Mouse (Mus musculus) layer of hippocampus, adult 9-11 months (tissue): ENCODE measurements around the gene Tlx1.

Experiments used
- DNase-seq: peaks from one replicate; pipeline ENCODE4 v3.0.0; 2022

Gene Tlx1

GRCm38 (mm10) chr19:45159491-45159890 is 9.0 kb downstream of the Tlx1 start:
- no peak for DNase-seq

DNA sequence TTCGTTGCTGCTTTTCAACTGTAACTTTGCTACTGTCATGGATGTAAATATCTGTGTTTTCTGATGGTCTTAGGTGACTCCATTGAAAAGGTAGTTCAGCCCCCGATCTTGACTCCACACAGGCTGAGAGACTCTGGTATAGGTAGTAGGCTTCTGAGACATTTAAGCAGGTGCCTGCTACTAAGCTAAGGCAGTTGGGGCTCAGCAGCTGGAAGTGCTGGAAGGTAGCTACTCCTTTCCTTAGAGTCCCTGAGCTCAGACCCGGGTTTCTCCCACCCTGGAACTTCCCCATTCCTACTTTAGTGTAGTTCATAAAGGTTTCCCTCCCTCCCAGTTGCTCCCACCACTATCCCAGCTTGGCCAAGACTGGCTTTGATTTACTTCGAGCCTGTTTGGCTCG is 9.5 kb downstream of the Tlx1 start:
- no peak for DNase-seq

DNA sequence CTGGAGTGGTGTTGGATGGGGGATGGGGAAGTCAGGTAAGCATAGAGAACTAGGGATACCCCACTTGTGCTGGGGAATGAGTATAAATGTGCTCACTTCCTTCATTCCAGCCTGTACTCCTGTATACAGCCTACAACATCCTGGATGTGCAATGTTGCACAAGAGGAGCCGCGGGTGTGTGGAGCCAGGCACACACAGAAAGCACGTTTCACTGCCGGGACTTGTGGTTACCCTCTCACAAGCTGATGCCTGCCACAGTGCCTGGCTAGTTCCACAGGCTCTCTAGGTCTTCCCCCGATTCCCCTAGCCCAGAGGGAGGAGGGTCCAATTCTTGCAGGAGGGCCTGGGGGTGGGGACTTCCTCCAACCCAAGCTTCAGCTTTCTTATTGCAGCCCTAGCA is 10.0 kb downstream of the Tlx1 start:
- no peak for DNase-seq

GRCm38 (mm10) chr19:45161093-45161492 is 10.6 kb downstream of the Tlx1 start:
- peak; percentile 22 for DNase-seq

DNA sequence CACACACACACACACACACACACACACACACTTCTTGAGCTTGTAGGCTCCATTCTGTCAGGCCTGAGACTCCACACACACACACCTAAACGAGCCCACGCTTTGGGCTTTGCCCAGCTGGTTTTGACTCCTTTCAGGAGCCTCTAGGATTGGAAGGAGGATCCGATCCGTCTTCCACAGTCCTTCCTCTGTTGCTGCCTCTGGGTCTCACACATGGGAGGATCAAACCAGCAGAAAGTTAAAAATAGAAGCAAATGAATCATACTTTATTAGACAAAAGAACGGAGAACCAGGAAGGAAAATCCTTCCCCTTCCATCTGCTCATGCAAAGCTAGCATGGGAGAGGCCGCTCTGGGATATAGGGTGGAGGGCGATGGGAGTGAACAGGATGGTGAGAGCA is 11.7 kb downstream of the Tlx1 start:
- no peak for DNase-seq

DNA sequence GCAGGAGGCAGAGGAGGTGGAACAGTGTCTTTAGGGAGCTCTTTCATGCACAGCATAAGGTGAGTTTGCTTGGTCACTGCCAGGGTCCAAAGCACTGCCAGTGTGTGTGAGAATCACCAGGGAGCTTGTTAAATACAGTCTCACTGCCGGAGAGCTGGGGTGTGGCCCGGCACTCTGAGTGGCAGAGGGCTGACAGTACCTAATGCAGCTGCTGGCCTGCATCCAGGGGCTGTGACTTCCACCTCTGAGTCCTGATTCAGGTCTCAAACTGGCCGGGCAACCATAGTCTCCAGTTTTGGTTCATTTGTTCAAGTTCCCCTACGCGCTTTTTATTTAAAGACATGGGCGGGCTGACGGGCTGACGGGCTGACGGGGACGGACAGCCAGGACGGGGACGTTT is 12.4 kb downstream of the Tlx1 start:
- no peak for DNase-seq

DNA sequence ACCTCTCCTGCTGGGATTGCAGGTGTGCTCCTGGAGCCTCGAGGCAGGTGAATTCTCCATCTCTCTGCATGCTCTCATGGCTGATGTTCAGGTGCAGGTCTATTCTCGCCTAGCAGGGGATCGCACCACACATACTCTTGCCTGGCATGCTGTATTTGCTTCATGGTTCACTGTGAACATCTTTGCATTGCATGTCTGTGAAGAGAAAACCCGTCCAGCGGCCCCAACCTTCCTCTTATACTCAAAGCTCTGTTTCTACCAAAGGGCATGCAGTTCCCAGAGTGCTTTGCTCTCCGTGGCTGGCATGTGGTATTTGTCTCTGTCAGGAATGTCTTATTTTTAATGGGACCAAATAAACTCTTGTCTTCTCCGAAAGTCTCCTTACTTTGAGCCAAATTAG is 20.0 kb downstream of the Tlx1 start:
- no peak for DNase-seq

DNA sequence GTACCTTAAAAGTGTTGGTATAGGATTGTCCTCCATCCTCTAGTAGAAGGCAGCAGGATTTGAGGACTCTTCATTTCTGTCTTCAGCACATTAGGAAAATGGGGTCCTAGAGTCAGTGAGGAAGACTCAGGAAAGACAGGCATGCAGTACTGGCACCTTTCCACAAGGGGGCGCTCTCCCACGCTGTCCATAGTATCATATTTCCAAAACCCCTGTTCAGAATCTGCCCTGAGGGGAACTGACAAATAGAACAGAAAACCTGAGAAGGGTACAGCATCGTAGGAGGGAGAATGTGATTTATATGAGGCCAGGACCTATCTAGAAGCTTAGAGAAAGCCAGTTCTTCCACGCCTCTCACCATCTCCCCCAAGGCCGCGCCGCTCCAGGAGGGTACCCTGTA is 24.3 kb downstream of the Tlx1 start:
- no peak for DNase-seq

- DNase-seq: no peak
These were observed 25.8 kb downstream of the Tlx1 start for GRCm38 (mm10) chr19:45176269-45176668.

DNA sequence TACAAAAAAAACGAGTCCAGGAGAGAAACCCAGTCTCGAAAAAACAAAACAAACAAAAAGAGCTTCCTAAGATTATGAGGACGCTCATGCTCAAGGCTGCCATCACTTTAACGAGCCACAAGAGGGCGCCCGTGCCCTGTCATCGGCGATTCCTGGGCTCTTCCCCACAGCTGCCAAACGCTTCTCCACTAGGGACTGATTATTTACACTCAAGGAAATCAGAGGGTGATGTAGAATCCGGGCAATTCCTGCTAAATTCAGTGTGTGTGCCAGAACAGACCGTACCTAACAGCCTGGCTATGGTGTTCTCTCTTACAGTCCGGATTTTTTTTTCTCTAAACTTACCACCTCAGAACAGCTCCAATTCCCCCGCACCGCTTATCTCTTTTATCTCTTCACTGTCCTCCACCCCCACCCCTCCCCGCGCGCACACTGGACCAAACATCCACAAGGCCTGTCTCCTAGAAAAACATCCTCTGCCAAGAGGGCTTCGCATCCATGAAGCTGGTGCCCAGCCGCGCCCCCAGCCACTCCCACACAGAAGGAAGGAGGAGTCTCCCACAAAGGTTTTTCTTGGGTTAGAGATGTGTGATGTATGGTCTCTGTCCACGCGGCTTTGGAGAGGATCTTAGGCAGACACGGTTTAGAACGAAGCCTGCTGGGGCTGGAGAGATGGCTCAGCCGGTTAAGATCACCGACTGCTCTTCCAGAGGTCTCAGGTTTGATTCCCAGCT is 26.7 kb downstream of the Tlx1 start:
- peak; percentile 35 for DNase-seq

- DNase-seq: no peak
These were observed 29.0 kb downstream of the Tlx1 start for GRCm38 (mm10) chr19:45179451-45179850.

DNA sequence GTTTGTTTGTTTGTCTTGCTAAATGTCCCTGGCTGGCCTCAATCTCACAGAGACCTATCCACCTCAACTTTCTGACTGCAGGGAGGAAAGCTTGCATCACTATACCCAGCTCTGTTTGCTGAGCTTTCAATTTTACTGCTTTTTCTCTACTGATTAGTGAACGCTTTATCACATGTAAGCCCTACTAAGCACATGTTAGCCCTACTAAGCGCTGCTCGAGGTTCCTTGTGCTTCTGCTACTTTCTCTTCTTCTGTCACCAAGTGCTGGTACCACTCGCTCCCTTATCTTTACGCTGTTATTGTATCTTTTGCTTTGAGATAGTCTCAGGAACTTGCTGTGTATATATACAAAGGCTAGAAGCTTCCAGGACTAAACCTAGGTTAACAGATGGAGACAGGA is 30.0 kb downstream of the Tlx1 start:
- DNase-seq: no peak

GRCm38 (mm10) chr19:45194651-45195050 is 44.2 kb downstream of the Tlx1 start:
- no peak for DNase-seq

- DNase-seq: no peak
These were observed 46.5 kb downstream of the Tlx1 start for GRCm38 (mm10) chr19:45196967-45197366.

- DNase-seq: no peak
These were observed 55.0 kb downstream of the Tlx1 start for GRCm38 (mm10) chr19:45205311-45206105.
